Mouse (Mus musculus) Patski (cell line): ENCODE results near the gene Myrip. TPM values are rescaled to one million over a fixed set of nuclear protein-coding genes. Genes with fewer than 3 reads are reported as not detected.

Experiments used
- ATAC-seq: fragments of 100-300 bp; one replicate; pipeline ENCODE4 v1.8.0; 2021
- CTCF ChIA-PET: fragments of 350-600 bp; sonication (Branson Sonifier 250); formaldehyde crosslinking; loops from one replicate; lab custom pipeline; 2022; ENCODE audit warnings: inconsistent platforms; lab: Charles Lee
- POLR2A ChIA-PET: fragments of 350-600 bp; sonication (Branson Sonifier 250); formaldehyde crosslinking; loops from one replicate; lab custom pipeline; 2022; ENCODE audit warnings: antibody characterized with exemption, inconsistent platforms; lab: Charles Lee
- DNase-seq: peaks from one replicate; pipeline ENCODE4 v3.0.0-alpha.2; 2011; ENCODE audit warnings: low read depth, low spot score
- H3K27me3 ChIP-seq: fragments of 371-371 bp; one replicate; pipeline ENCODE4 v1.5.1; 2021
- CTCF ChIP-seq: fragments of 100-300 bp; IDR thresholded peaks from one replicate; pipeline ENCODE4 v1.5.1; 2021
- in situ Hi-C: fragments of 300-500 bp; cut with MboI; formaldehyde crosslinking; loops from 3 replicates; pipeline ENCODE4 v1.11.1; 2018; ENCODE audit warnings: low pct_unique_long_range_greater_than_20kb, mixed read lengths
- polyA plus RNA-seq: library from polyadenylated mRNA; unstranded; gene quantifications from one replicate; pipeline ENCODE4 v1.2.3, GENCODE M21; 2021

Myrip gene
- polyA plus RNA-seq, 1 experiment from 2014 or later, result 2.1 TPM

- DNase-seq (no peak), ATAC-seq (no peak)
- POLR2A ChIA-PET, result no interaction called here
- in situ Hi-C loops, result no loop called here
- CTCF ChIA-PET, result interaction anchor here (0.7 kb wide), 1 partner anchor 154 kb away, joined by 3 read pairs; no protein-coding TSS in a partner anchor
- no peak for TF ChIP-seq CTCF
- H3K27me3 ChIP-seq, result peaks cover 17% of the 10 kb centered on the region
Observed at GRCm38 (mm10) chr9:120354550-120355345, 53.4 kb downstream of the Myrip start.

GRCm38 (mm10) chr9:120356490-120356889, 55.2 kb downstream of the Myrip start:
- CTCF ChIA-PET, result no interaction called here
- TF ChIP-seq CTCF, result no peak
- DNase-seq (no peak), ATAC-seq (no peak)
- POLR2A ChIA-PET, result no interaction called here
- in situ Hi-C loops, result no loop called here
- H3K27me3 ChIP-seq, result peaks cover 17% of the 10 kb centered on the region

GRCm38 (mm10) chr9:120358060-120358459, 56.7 kb downstream of the Myrip start:
- no peak for ATAC-seq
- POLR2A ChIA-PET, result no interaction called here
- peaks cover 10% of the 10 kb centered on the region for H3K27me3 ChIP-seq
- in situ Hi-C loops, result no loop called here
- TF ChIP-seq CTCF, result no peak
- CTCF ChIA-PET, result no interaction called here
- no peak for DNase-seq

GRCm38 (mm10) chr9:120360397-120361177, 59.3 kb downstream of the Myrip start:
- H3K27me3 ChIP-seq, result peaks cover 5% of the 10 kb centered on the region
- CTCF ChIA-PET, result interaction anchor here (1.0 kb wide), 1 partner anchor 17 kb away, joined by 3 read pairs; no protein-coding TSS in a partner anchor
- TF ChIP-seq CTCF, result no peak
- POLR2A ChIA-PET, result no interaction called here
- DNase-seq (no peak), ATAC-seq (no peak)
- in situ Hi-C loops, result no loop called here

GRCm38 (mm10) chr9:120361656-120362055, 60.3 kb downstream of the Myrip start:
- H3K27me3 ChIP-seq, result peaks cover 5% of the 10 kb centered on the region
- TF ChIP-seq CTCF, result no peak
- in situ Hi-C loops, result no loop called here
- no peak for ATAC-seq
- POLR2A ChIA-PET, result no interaction called here
- CTCF ChIA-PET, result interaction anchor here (1.3 kb wide), 1 partner anchor 16 kb away, joined by 3 read pairs; no protein-coding TSS in a partner anchor
- DNase-seq, result no peak

- ATAC-seq (no peak), DNase-seq (no peak)
- H3K27me3 ChIP-seq, result peaks cover 6% of the 10 kb centered on the region
- in situ Hi-C loops, result no loop called here
- CTCF ChIA-PET, result no interaction called here
- no peak for TF ChIP-seq CTCF
- POLR2A ChIA-PET, result no interaction called here
Observed at GRCm38 (mm10) chr9:120362684-120363083, 61.4 kb downstream of the Myrip start.

GRCm38 (mm10) chr9:120364653-120365283, 63.5 kb downstream of the Myrip start:
- no peak for TF ChIP-seq CTCF
- ChIA-PET CTCF (interaction anchor here (1.2 kb wide), 1 partner anchor 173 kb away, joined by 3 read pairs; no protein-coding TSS in a partner anchor), POLR2A (no interaction called here)
- DNase-seq (no peak), ATAC-seq (no peak)
- in situ Hi-C loops, result no loop called here
- H3K27me3 ChIP-seq, result peaks cover 3% of the 10 kb centered on the region

GRCm38 (mm10) chr9:120367526-120367925, 66.2 kb downstream of the Myrip start:
- ChIA-PET POLR2A (no interaction called here), CTCF (interaction anchor here (0.6 kb wide), 1 partner anchor 109 kb away, joined by 3 read pairs; no protein-coding TSS in a partner anchor)
- in situ Hi-C loops, result no loop called here
- DNase-seq (no peak), ATAC-seq (no peak)
- peaks cover 5% of the 10 kb centered on the region for H3K27me3 ChIP-seq
- no peak for TF ChIP-seq CTCF

GRCm38 (mm10) chr9:120371633-120372032, 70.3 kb downstream of the Myrip start:
- DNase-seq (no peak), ATAC-seq (no peak)
- in situ Hi-C loops, result no loop called here
- no peak for TF ChIP-seq CTCF
- ChIA-PET POLR2A (no interaction called here), CTCF (no interaction called here)
- peaks cover 18% of the 10 kb centered on the region for H3K27me3 ChIP-seq

GRCm38 (mm10) chr9:120372347-120372746, 71.0 kb downstream of the Myrip start:
- ChIA-PET POLR2A (no interaction called here), CTCF (no interaction called here)
- H3K27me3 ChIP-seq, result peaks cover 18% of the 10 kb centered on the region
- ATAC-seq, result no peak
- in situ Hi-C loops, result no loop called here
- no peak for TF ChIP-seq CTCF
- DNase-seq, result no peak
